ENCODE assay signal across 21 mouse cellular contexts in the genomic region with DNA sequence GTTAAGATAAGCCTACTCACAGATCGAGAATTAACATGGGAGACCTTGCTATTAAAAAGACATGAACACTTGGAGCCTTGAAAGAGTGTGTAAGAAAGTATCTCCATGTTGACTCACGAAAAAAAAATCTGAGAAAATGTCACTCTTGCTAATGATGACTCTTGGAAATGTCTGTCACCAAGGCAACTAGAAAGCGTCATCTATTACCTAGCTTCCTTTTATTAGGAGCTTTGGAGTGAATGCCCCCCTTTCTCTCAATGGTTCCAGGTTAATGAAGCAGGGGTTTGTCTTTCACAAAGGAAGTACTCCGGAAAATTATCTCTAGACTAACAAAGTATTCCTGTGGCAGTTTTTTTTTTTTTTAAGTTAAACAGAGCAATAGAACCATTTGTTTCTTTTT. TPM values are rescaled to one million over a fixed set of nuclear protein-coding genes. Genes with fewer than 3 reads are reported as not detected.
DNase-seq lines count a peak whose midpoint lies in the region; ATAC-seq lines count a peak whose summit lies in the region.
"Had no signal": no experiment of that assay in that cellular context is flagged by ENCODE, and none has a peak within 500 bp of the region (broad histone marks: within the 10 kb centered on the region; RNA-seq: fewer than 3 reads in every experiment).

No protein-coding gene starts in this region.

- H3K9ac ChIP-seq in limb, embryonic 11.5 days (ENCODE audit: low read length), result no peak overlapping the region
- H3K9ac ChIP-seq: heart, embryonic 12.5 days; hindbrain, embryonic 12.5 days had no signal

- H3K4me3 ChIP-seq in limb, embryonic 11.5 days (ENCODE audit: low read depth, low read length), result no peak overlapping the region
- H3K4me3 ChIP-seq in limb, embryonic 10.5 days, result no peak overlapping the region
- H3K4me3 ChIP-seq: embryonic facial prominence, embryonic 10.5 days; heart, adult 2 months; heart, embryonic 12.5 days; hindbrain, embryonic 12.5 days had no signal

- H3K36me3 ChIP-seq in limb, embryonic 11.5 days (ENCODE audit: control insufficient read depth, insufficient read depth, low read length), result no peaks in the 10 kb centered on the region
- no peaks in the 10 kb centered on the region for H3K36me3 ChIP-seq in limb, embryonic 10.5 days
- H3K36me3 ChIP-seq: embryonic facial prominence, embryonic 10.5 days; heart, embryonic 12.5 days; hindbrain, embryonic 12.5 days had no signal

- no peaks in the 10 kb centered on the region for H3K9me3 ChIP-seq in limb, embryonic 11.5 days (ENCODE audit: control insufficient read depth, low read length)
- no peaks in the 10 kb centered on the region for H3K9me3 ChIP-seq in limb, embryonic 10.5 days (replicated peaks)
- H3K9me3 ChIP-seq: embryonic facial prominence, embryonic 10.5 days; heart, embryonic 12.5 days; hindbrain, embryonic 12.5 days had no signal

- no peak overlapping the region for H3K4me2 ChIP-seq in limb, embryonic 11.5 days (ENCODE audit: low read depth, severe bottlenecking)
- H3K4me2 ChIP-seq: heart, embryonic 12.5 days; hindbrain, embryonic 12.5 days had no signal

- 86% methylated on average over 4 of the region's 4 CpGs for WGBS in limb, embryonic 11.5 days
- WGBS in limb, embryonic 10.5 days, result 91% methylated on average over 4 of the region's 4 CpGs

- H3K27ac ChIP-seq in limb, embryonic 11.5 days (replicated peaks; ENCODE audit: low read depth, low read length), result no peak overlapping the region
- H3K27ac ChIP-seq in limb, embryonic 10.5 days, result no peak overlapping the region
- H3K27ac ChIP-seq: embryonic facial prominence, embryonic 10.5 days; heart, adult 2 months; hindbrain, embryonic 12.5 days had no signal

- H3K4me1 ChIP-seq in limb, embryonic 11.5 days (ENCODE audit: control insufficient read depth, insufficient read depth, low read length), result no peaks in the 10 kb centered on the region
- H3K4me1 ChIP-seq in limb, embryonic 10.5 days, result no peaks in the 10 kb centered on the region
- H3K4me1 ChIP-seq: heart, embryonic 12.5 days; hindbrain, embryonic 12.5 days had no signal

- H3K27me3 ChIP-seq in limb, embryonic 11.5 days (ENCODE audit: control insufficient read depth, insufficient read depth, low read length), result no peaks in the 10 kb centered on the region
- H3K27me3 ChIP-seq in limb, embryonic 10.5 days (ENCODE audit: low read depth, poor library complexity, severe bottlenecking), result no peaks in the 10 kb centered on the region
- H3K27me3 ChIP-seq: heart, embryonic 12.5 days; hindbrain, embryonic 12.5 days had no signal

- ATAC-seq in limb, embryonic 11.5 days (ENCODE audit: insufficient number of reproducible peaks, low FRiP score, low TSS enrichment, low read depth), result no peak
- ATAC-seq: forebrain, embryonic 16.5 days; hindbrain, embryonic 16.5 days had no signal

- peak; percentile 3 for DNase-seq in limb, embryonic 11.5 days (ENCODE audit: low spot score)
- DNase-seq in limb, embryonic 10.5 days (ENCODE audit: low spot score), result no peak
- DNase-seq in Muller cell, postnatal 12 days (ENCODE audit: inconsistent ontology term), result peak; percentile 64
- peak; percentile 12 for DNase-seq in brain, adult 2 months (ENCODE audit: low read depth, low spot score)
- peak; percentile 58 for DNase-seq in retina, postnatal 1 day
- DNase-seq in cerebellum, postnatal 14 days, result no peak
- DNase-seq: adrenal gland, adult 8-10 months; adrenal gland, postnatal 36 days; cerebellum, adult 18-20 months; cerebellum, adult 9-11 months; gastrocnemius, postnatal 14 days; heart, adult 2 months had no signal

RNA-seq across cellular contexts. Expression of a gene that starts 6.0 kb away (rescaled TPM):
- 1.5 and 2.0 TPM in 2 replicates for polyA plus RNA-seq in limb, embryonic 11.5 days (2014; fragmentation: Nextera tagmentation; extraction: Ambion mirVana)
- polyA plus RNA-seq in limb, embryonic 10.5 days (2016; fragmentation: Nextera tagmentation; extraction: Ambion mirVana), result 1.1 and 1.4 TPM in 2 replicates

RNA-seq across cellular contexts. Expression of a gene that starts 32.0 kb away (rescaled TPM):
- polyA plus RNA-seq in limb, embryonic 11.5 days (2014; fragmentation: Nextera tagmentation; extraction: Ambion mirVana), result not detected in 2 replicates
- polyA plus RNA-seq in limb, embryonic 10.5 days (2016; fragmentation: Nextera tagmentation; extraction: Ambion mirVana), result not detected in 2 replicates
- polyA plus RNA-seq: embryonic facial prominence, embryonic 10.5 days; forebrain, embryonic 16.5 days; gonadal fat pad, adult 2 months; heart, adult 2 months; heart, embryonic 16.5 days; hindbrain, embryonic 12.5 days; hindbrain, embryonic 16.5 days had no signal

RNA-seq across cellular contexts. Expression of a gene that starts 34.3 kb away (rescaled TPM):
- not detected in 2 replicates for polyA plus RNA-seq in limb, embryonic 11.5 days (2014; fragmentation: Nextera tagmentation; extraction: Ambion mirVana)
- not detected in 2 replicates for polyA plus RNA-seq in limb, embryonic 10.5 days (2016; fragmentation: Nextera tagmentation; extraction: Ambion mirVana)
- polyA plus RNA-seq: embryonic facial prominence, embryonic 10.5 days; embryonic facial prominence, embryonic 14.5 days; forebrain, embryonic 16.5 days; gonadal fat pad, adult 2 months; heart, adult 2 months; heart, embryonic 12.5 days; heart, embryonic 16.5 days; hindbrain, embryonic 12.5 days; hindbrain, embryonic 16.5 days; intestine, embryonic 14.5 days had no signal

Comparison
In these comparisons a context has a peak if more than half of its experiments do, and no peak if none do; other contexts are left out.
1. DNase-seq: peak in limb, embryonic 11.5 days (single experiment), Muller cell, postnatal 12 days (single experiment), brain, adult 2 months (single experiment) and retina, postnatal 1 day (single experiment); none in limb, embryonic 10.5 days (single experiment) and cerebellum, postnatal 14 days (0 of 2).